Mouse (Mus musculus) retina, postnatal 7 days (tissue): ENCODE results near the gene Tex35.

Experiments used
- DNase-seq: peaks from one replicate; pipeline ENCODE4 v3.0.0-alpha.2; 2012; ENCODE audit warnings: low read depth, low spot score

The Tex35 gene

GRCm38 (mm10) chr1:157081076-157081804 lies 27.2 kb downstream of the Tex35 start:
- no peak for DNase-seq

- no peak for DNase-seq
Observed at GRCm38 (mm10) chr1:157080071-157080470, 28.4 kb downstream of the Tex35 start.

GRCm38 (mm10) chr1:157079384-157080025 lies 29.0 kb downstream of the Tex35 start:
- DNase-seq: peak; percentile 54

GRCm38 (mm10) chr1:157076781-157077705 lies 31.4 kb downstream of the Tex35 start:
- peak; percentile 80 for DNase-seq

GRCm38 (mm10) chr1:157076257-157076656 lies 32.2 kb downstream of the Tex35 start:
- peak; percentile 69 for DNase-seq

GRCm38 (mm10) chr1:157074937-157075336 lies 33.5 kb downstream of the Tex35 start:
- no peak for DNase-seq

GRCm38 (mm10) chr1:157074371-157074770 lies 34.1 kb downstream of the Tex35 start:
- no peak for DNase-seq

GRCm38 (mm10) chr1:157073592-157073991 lies 34.9 kb downstream of the Tex35 start:
- DNase-seq: no peak

- no peak for DNase-seq
Observed at GRCm38 (mm10) chr1:157069181-157069828, 39.2 kb downstream of the Tex35 start.

- no peak for DNase-seq
Observed at GRCm38 (mm10) chr1:157068316-157068715, 40.2 kb downstream of the Tex35 start.

- DNase-seq: no peak
Observed at GRCm38 (mm10) chr1:157065819-157066730, 42.4 kb downstream of the Tex35 start.

GRCm38 (mm10) chr1:157063318-157064115 lies 45.0 kb downstream of the Tex35 start:
- DNase-seq: no peak

- DNase-seq: no peak
Observed at GRCm38 (mm10) chr1:157062445-157062825, 46.0 kb downstream of the Tex35 start.

GRCm38 (mm10) chr1:157061800-157062444 lies 46.6 kb downstream of the Tex35 start:
- DNase-seq: no peak

GRCm38 (mm10) chr1:157061170-157061569 lies 47.3 kb downstream of the Tex35 start:
- DNase-seq: no peak

GRCm38 (mm10) chr1:157060441-157061135 lies 47.9 kb downstream of the Tex35 start:
- no peak for DNase-seq

- no peak for DNase-seq
Observed at GRCm38 (mm10) chr1:157055901-157056300, 52.6 kb downstream of the Tex35 start.

- no peak for DNase-seq
Observed at GRCm38 (mm10) chr1:157055288-157055831, 53.1 kb downstream of the Tex35 start.
